Mouse (Mus musculus) megakaryocyte, embryonic 14.5 days (primary cell): ENCODE results near the gene Cchcr1. TPM values are rescaled to one million over a fixed set of nuclear protein-coding genes. Genes with fewer than 3 reads are reported as not detected.

ENCODE experiments used
- H3K27me3 ChIP-seq: replicated peaks from 2 replicates; pipeline ENCODE3; 2012; ENCODE audit warnings: inconsistent platforms
- H3K36me3 ChIP-seq: replicated peaks from 2 replicates; pipeline ENCODE3; 2012; ENCODE audit warnings: low read length, inconsistent platforms, mixed read lengths
- H3K4me1 ChIP-seq: 2 replicates; pipeline ENCODE4 v1.6.1; 2012; ENCODE audit warnings: inconsistent platforms
- H3K4me3 ChIP-seq: replicated peaks from 2 replicates; pipeline ENCODE3; 2012; ENCODE audit warnings: moderate library complexity, mild to moderate bottlenecking, inconsistent platforms
- H3K9me3 ChIP-seq: 2 replicates; pipeline ENCODE4 v1.6.1; 2012; ENCODE audit warnings: inconsistent platforms
- FLI1 ChIP-seq: IDR thresholded peaks from 2 replicates; pipeline ENCODE4 v1.6.1; 2012; ENCODE audit warnings: low read length, inconsistent platforms, mixed read lengths
- GATA1 ChIP-seq: IDR thresholded peaks from 3 replicates; pipeline ENCODE4 v1.6.1; 2012; ENCODE audit warnings: mixed read lengths, low read length, inconsistent platforms, borderline replicate concordance
- polyA plus RNA-seq: library from polyadenylated mRNA; stranded (reverse); fragments of >175 nt; gene quantifications from 2 replicates; pipeline ENCODE4 v1.2.3, GENCODE M21; 2012; ENCODE audit warnings: low replicate concordance; ENCODE audit not compliant: insufficient read depth

Gene Cchcr1
- polyA plus RNA-seq, 1 experiment = 10.5 TPM

DNA sequence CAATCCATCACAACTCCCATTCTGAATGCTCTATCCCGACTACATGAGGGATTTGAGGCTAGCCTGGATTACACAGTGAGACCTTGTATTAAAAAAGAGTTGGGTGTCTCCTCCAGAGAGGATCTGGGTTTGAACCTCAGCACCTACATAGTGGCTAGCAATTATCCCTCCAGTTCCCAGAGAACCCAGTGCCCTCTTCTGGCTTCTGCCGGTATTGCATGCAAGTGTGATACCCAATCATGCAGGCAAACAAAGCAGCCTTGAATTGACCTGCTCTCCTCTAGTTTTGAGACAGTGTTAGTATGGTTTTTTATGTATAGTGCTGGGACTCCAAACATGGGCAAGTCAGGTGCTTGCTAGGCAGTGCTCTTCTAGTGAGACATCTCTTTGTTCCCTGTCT lies 3.0 kb upstream of the Cchcr1 start:
- peaks cover 17% of the 10 kb centered on the region for H3K27me3 ChIP-seq
- no peak overlapping the region for H3K4me3 ChIP-seq
- no peak for TF ChIP-seq FLI1
- TF ChIP-seq GATA1 = no peak
- H3K9me3 ChIP-seq = no peaks in the 10 kb centered on the region
- H3K4me1 ChIP-seq = peaks cover 36% of the 10 kb centered on the region
- peaks cover 8% of the 10 kb centered on the region for H3K36me3 ChIP-seq

DNA sequence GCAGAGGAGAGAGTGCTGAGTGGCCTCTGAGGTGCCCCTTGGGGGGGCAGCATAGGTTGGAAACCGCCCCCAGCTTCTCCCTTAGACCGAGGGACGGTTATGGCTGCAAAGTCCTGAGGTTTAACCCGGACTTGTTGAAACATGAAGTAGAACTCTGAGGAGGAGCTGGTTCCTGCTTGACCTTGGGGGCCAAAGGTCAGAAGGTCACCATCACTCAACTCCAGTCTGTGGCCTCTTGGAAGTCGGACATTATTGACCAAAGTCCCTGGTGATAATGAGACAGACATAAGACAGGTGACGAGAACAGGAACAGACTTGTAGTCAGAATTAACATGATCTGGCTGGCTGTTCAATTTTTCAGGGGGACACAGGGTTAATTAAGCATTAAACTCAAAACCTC lies 2.1 kb upstream of the Cchcr1 start:
- Histone ChIP-seq H3K4me3 (no peak overlapping the region), H3K4me1 (peaks cover 37% of the 10 kb centered on the region), H3K36me3 (peaks cover 8% of the 10 kb centered on the region), H3K27me3 (peaks cover 8% of the 10 kb centered on the region), H3K9me3 (no peaks in the 10 kb centered on the region)
- no peak for TF ChIP-seq GATA1
- TF ChIP-seq FLI1 = no peak

- peaks cover 50% of the 10 kb centered on the region for H3K4me1 ChIP-seq
- peaks cover 6% of the 10 kb centered on the region for H3K27me3 ChIP-seq
- TF ChIP-seq FLI1 (no peak), GATA1 (no peak)
- no peaks in the 10 kb centered on the region for H3K9me3 ChIP-seq
- H3K36me3 ChIP-seq = peaks cover 18% of the 10 kb centered on the region
- H3K4me3 ChIP-seq = peak overlapping the region; percentile 96
These were observed 824 bp upstream of the Cchcr1 start for GRCm38 (mm10) chr17:35515911-35516640.

DNA sequence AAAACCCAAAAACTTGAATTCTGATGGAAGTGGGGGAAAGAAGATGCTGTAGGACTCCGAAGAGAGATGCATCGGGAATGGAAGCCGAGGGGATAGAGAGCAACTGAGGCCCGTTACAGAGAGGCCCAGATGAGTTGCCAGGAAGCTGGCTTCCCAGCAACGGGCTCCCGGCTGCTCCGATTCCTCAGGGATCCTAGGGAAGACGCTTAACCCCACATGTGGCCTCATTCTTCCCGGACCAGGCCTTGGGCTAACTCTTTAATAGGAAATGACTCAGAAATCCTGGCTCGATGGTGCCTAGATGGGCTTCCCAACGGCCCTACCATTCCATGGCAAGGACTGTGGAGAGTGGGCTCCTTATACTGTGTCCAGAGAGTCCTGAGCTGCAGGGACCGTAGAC lies 626 bp downstream of the Cchcr1 start:
- peaks cover 6% of the 10 kb centered on the region for H3K27me3 ChIP-seq
- H3K36me3 ChIP-seq = peaks cover 25% of the 10 kb centered on the region
- H3K4me3 ChIP-seq = peak overlapping the region; percentile 96
- peaks cover 54% of the 10 kb centered on the region for H3K4me1 ChIP-seq
- H3K9me3 ChIP-seq = no peaks in the 10 kb centered on the region
- TF ChIP-seq GATA1 = no peak

DNA sequence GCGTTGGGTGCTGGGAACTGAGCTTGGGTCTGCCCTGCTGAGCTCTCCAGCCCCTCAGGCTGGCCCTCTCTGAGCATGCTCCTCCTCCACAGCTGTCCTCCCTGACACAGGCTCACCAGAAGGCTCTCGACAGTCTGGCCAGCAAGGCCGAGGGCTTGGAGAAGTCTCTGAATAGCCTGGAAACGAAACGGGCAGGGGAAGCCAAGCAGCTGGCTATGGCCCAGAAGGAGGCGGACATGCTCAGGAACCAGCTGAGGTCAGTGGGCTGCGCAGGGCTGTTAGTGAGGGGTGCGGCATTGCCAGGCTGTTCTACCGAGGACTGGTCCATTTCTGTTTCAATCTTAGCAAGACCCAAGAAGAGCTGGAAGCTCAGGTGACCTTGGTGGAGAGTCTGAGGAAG lies 7.5 kb downstream of the Cchcr1 start:
- Histone ChIP-seq H3K36me3 (peaks cover 78% of the 10 kb centered on the region), H3K27me3 (no peaks in the 10 kb centered on the region), H3K9me3 (no peaks in the 10 kb centered on the region), H3K4me1 (peaks cover 50% of the 10 kb centered on the region), H3K4me3 (no peak overlapping the region)
- TF ChIP-seq FLI1 (no peak), GATA1 (no peak)

- H3K36me3 ChIP-seq = peaks cover 79% of the 10 kb centered on the region
- peaks cover 38% of the 10 kb centered on the region for H3K4me1 ChIP-seq
- peak overlapping the region; percentile 4 for H3K4me3 ChIP-seq
- H3K9me3 ChIP-seq = no peaks in the 10 kb centered on the region
- TF ChIP-seq GATA1 = no peak
- no peaks in the 10 kb centered on the region for H3K27me3 ChIP-seq
These were observed 9.7 kb downstream of the Cchcr1 start for GRCm38 (mm10) chr17:35526644-35527043.

GRCm38 (mm10) chr17:35532360-35532759 lies 15.5 kb downstream of the Cchcr1 start:
- H3K4me1 ChIP-seq = peaks cover 18% of the 10 kb centered on the region
- peaks cover 18% of the 10 kb centered on the region for H3K27me3 ChIP-seq
- no peak for TF ChIP-seq FLI1
- no peak for TF ChIP-seq GATA1

DNA sequence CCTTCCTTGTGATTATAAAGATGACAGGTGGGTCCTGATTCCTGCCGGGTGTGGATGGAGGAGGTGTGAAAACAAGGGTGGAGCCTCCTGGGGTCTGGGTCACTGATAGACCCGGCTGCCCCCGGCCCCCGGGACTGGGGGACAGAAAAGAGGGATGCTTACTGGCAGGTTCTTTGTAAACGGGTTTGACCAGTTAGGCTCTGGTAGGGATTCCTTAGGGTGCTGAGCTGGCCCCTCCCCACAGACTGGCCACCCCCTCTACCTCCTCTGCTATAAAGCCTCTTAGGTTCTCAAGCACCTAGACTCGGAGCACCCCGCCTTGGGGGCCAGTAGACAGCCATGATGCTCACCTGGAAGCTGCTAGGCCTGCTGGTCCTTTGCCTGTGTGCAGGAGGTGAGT lies 16.0 kb downstream of the Cchcr1 start, which contains the start of gene Psors1c2:
TSS of gene Psors1c2 (plus strand) at position 301 of the 400 bp plus-strand sequence.
- no peak for TF ChIP-seq FLI1
- H3K4me1 ChIP-seq = peaks cover 16% of the 10 kb centered on the region; the same call in 1 of the 2 replicates
- peaks cover 20% of the 10 kb centered on the region for H3K27me3 ChIP-seq
- H3K36me3 ChIP-seq = peaks cover 30% of the 10 kb centered on the region
- no peaks in the 10 kb centered on the region for H3K9me3 ChIP-seq
- H3K4me3 ChIP-seq = no peak within 1 kb of the TSS

More at GRCm38 (mm10) chr17:35532360-35532759, 15.5 kb downstream of the Cchcr1 start:
- Histone ChIP-seq H3K36me3 (peaks cover 36% of the 10 kb centered on the region), H3K4me3 (no peak overlapping the region), H3K9me3 (no peaks in the 10 kb centered on the region)

GRCm38 (mm10) chr17:35534343-35534742 lies 17.4 kb downstream of the Cchcr1 start:
- TF ChIP-seq FLI1 (no peak), GATA1 (no peak)
- H3K4me3 ChIP-seq = no peak overlapping the region
- peaks cover 16% of the 10 kb centered on the region; the same call in 1 of the 2 replicates for H3K4me1 ChIP-seq
- H3K36me3 ChIP-seq = peaks cover 16% of the 10 kb centered on the region
- H3K9me3 ChIP-seq = peaks cover 5% of the 10 kb centered on the region
- peaks cover 28% of the 10 kb centered on the region for H3K27me3 ChIP-seq

DNA sequence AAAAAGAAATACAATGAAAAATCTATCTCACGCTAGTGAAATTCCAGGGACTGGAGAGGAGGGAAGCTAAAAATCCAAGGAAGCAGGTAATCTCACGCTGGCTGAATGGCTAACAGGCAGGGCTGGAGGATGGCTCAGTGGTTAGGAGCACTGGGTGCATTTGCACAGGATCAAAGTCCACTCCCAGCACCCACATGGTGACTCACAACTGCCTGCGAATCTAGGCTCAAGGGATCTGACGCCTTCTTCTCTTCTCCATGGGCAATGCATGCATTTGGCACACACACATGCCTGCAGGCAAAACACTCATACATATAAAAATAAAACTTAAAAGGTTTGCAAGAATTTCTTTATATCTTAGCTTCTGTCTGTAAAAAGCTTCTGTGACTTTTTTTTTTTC lies 20.5 kb downstream of the Cchcr1 start:
- Histone ChIP-seq H3K9me3 (peaks cover 5% of the 10 kb centered on the region), H3K4me3 (no peak overlapping the region), H3K36me3 (no peaks in the 10 kb centered on the region), H3K4me1 (peaks cover 8% of the 10 kb centered on the region; the same call in 1 of the 2 replicates), H3K27me3 (peaks cover 38% of the 10 kb centered on the region)
- TF ChIP-seq FLI1 (no peak), GATA1 (no peak)

- TF ChIP-seq GATA1 = no peak
- no peak for TF ChIP-seq FLI1
- Histone ChIP-seq H3K36me3 (no peaks in the 10 kb centered on the region), H3K9me3 (peaks cover 5% of the 10 kb centered on the region), H3K4me1 (peaks cover 13% of the 10 kb centered on the region), H3K27me3 (peaks cover 37% of the 10 kb centered on the region), H3K4me3 (no peak overlapping the region)
These were observed 21.6 kb downstream of the Cchcr1 start for GRCm38 (mm10) chr17:35538476-35538875.
